Mouse (Mus musculus) MEL (cell line): ENCODE measurements around the gene Tymp. TPM values are rescaled to one million over a fixed set of nuclear protein-coding genes. Genes with fewer than 3 reads are reported as not detected.
A peak's percentile ranks its signal among the peaks of the same experiment; 100 is the strongest.

Experiments
- DNase-seq: peaks from one replicate; pipeline ENCODE4 v3.0.0; 2011; ENCODE audit warnings: low read depth, low spot score
- H3K27ac ChIP-seq: 2 replicates; pipeline ENCODE4 v1.5.1; 2012; ENCODE audit warnings: low read depth, mild to moderate bottlenecking, control low read depth, low read length, moderate library complexity; ENCODE audit not compliant: control insufficient read depth
- H3K27me3 ChIP-seq, 2 experiments: fragments of 150-350 bp in 1 of 2; sonication (generic) in 1 of 2; 2 replicates each; pipeline ENCODE4 v1.6.1; 2012; ENCODE audit warnings: low read length in 2 of 2, mild to moderate bottlenecking in 2 of 2, improper control_type of control experiment in 1 of 2, moderate library complexity in 1 of 2; ENCODE audit not compliant: insufficient read depth in 2 of 2, control insufficient read depth in 1 of 2
- H3K36me3 ChIP-seq, 2 experiments: 2 replicates each; pipeline ENCODE4 v1.6.1; 2012 to 2014; ENCODE audit warnings: low read length in 2 of 2, improper control_type of control experiment in 1 of 2, inconsistent platforms in 1 of 2, mild to moderate bottlenecking in 1 of 2; ENCODE audit not compliant: insufficient read depth in 2 of 2, control insufficient read depth in 1 of 2
- H3K4me1 ChIP-seq, 2 experiments: fragments of 150-350 bp in 1 of 2; sonication (generic) in 1 of 2; 2 replicates each; pipeline ENCODE4 v1.6.1; 2012; ENCODE audit warnings: low read length in 2 of 2, improper control_type of control experiment in 1 of 2, mild to moderate bottlenecking in 1 of 2; ENCODE audit not compliant: insufficient read depth in 2 of 2, control insufficient read depth in 1 of 2
- H3K4me3 ChIP-seq, 2 experiments: fragments of 150-350 bp in 1 of 2; sonication (generic) in 1 of 2; 2 replicates each; pipeline ENCODE4 v1.5.1; 2012; ENCODE audit warnings: low read depth in 2 of 2, low read length in 2 of 2, mild to moderate bottlenecking in 2 of 2, moderate library complexity in 2 of 2, control low read depth in 1 of 2, improper control_type of control experiment in 1 of 2; ENCODE audit not compliant: control insufficient read depth in 1 of 2, insufficient read depth in 1 of 2
- H3K79me2 ChIP-seq: 2 replicates; pipeline ENCODE4 v1.6.1; 2012; ENCODE audit warnings: mild to moderate bottlenecking, low read length, moderate library complexity; ENCODE audit not compliant: control insufficient read depth, poor library complexity, insufficient read depth
- H3K9ac ChIP-seq: 2 replicates; pipeline ENCODE4 v1.6.1; 2012; ENCODE audit warnings: low read depth, mild to moderate bottlenecking, control low read depth, low read length, moderate library complexity; ENCODE audit not compliant: control insufficient read depth, poor library complexity, severe bottlenecking
- H3K9me3 ChIP-seq: fragments of 150-350 bp; sonication (generic); replicated peaks from 2 replicates; pipeline ENCODE4 v1.6.1; 2012; ENCODE audit warnings: mild to moderate bottlenecking, low read length, improper control_type of control experiment, moderate library complexity; ENCODE audit not compliant: insufficient read depth
- CHD1 ChIP-seq: IDR thresholded peaks from 2 replicates; pipeline ENCODE4 v1.6.1; 2012; ENCODE audit warnings: low read depth, mild to moderate bottlenecking, inconsistent platforms, low read length, improper control_type of control experiment
- CTCF ChIP-seq, 3 experiments: IDR thresholded peaks in 2 of 3; conservative IDR thresholded peaks in 1 of 3; 2 replicates each; pipeline ENCODE4 v1.5.1; 2011 to 2012; ENCODE audit warnings: low read length in 3 of 3, low read depth in 2 of 3, mild to moderate bottlenecking in 2 of 3, improper control_type of control experiment in 1 of 3, inconsistent platforms in 1 of 3, mixed read lengths in 1 of 3, moderate library complexity in 1 of 3; ENCODE audit not compliant: control insufficient read depth in 1 of 3, insufficient read depth in 1 of 3, poor library complexity in 1 of 3, severe bottlenecking in 1 of 3
- E2F4 ChIP-seq: IDR thresholded peaks from 2 replicates; pipeline ENCODE4 v1.6.1; 2011; ENCODE audit warnings: low read depth, low read length, improper control_type of control experiment, borderline replicate concordance
- EP300 ChIP-seq, 2 experiments: IDR thresholded peaks; 2 replicates each; pipeline ENCODE4 v1.6.1; 2011; ENCODE audit warnings: improper control_type of control experiment in 2 of 2, low read length in 2 of 2, low read depth in 1 of 2, mild to moderate bottlenecking in 1 of 2
- GATA1 ChIP-seq: IDR thresholded peaks from 2 replicates; pipeline ENCODE4 v1.6.1; 2011; ENCODE audit warnings: low read depth, low read length, improper control_type of control experiment
- HCFC1 ChIP-seq: IDR thresholded peaks from 2 replicates; pipeline ENCODE4 v1.6.1; 2012; ENCODE audit warnings: low read depth, mild to moderate bottlenecking, inconsistent platforms, low read length, improper control_type of control experiment, moderate library complexity
- JUND ChIP-seq: IDR thresholded peaks from 2 replicates; pipeline ENCODE4 v1.6.1; 2011; ENCODE audit warnings: low read depth, mild to moderate bottlenecking, improper control_type of control experiment, low read length
- KAT2A ChIP-seq: conservative IDR thresholded peaks from 2 replicates; pipeline ENCODE4 v1.6.1; 2012; ENCODE audit warnings: low read depth, low read length, improper control_type of control experiment, inconsistent platforms
- MAFK ChIP-seq: IDR thresholded peaks from 2 replicates; pipeline ENCODE4 v1.6.1; 2011; ENCODE audit warnings: low read depth, mild to moderate bottlenecking, low read length, improper control_type of control experiment, borderline replicate concordance
- MAX ChIP-seq: IDR thresholded peaks from 2 replicates; pipeline ENCODE4 v1.6.1; 2011; ENCODE audit warnings: low read length, improper control_type of control experiment
- MYB ChIP-seq: IDR thresholded peaks from 2 replicates; pipeline ENCODE4 v1.6.1; 2011; ENCODE audit warnings: mild to moderate bottlenecking, low read depth, low read length, improper control_type of control experiment
- NELFE ChIP-seq: IDR thresholded peaks from 2 replicates; pipeline ENCODE4 v1.6.1; 2011; ENCODE audit warnings: low read depth, low read length, improper control_type of control experiment
- POLR2A ChIP-seq, 2 experiments: IDR thresholded peaks; 2 replicates each; pipeline ENCODE4 v1.6.1; 2011 to 2012; ENCODE audit warnings: low read length in 2 of 2, mild to moderate bottlenecking in 2 of 2, control low read depth in 1 of 2, improper control_type of control experiment in 1 of 2, low read depth in 1 of 2, moderate library complexity in 1 of 2; ENCODE audit not compliant: control insufficient read depth in 1 of 2, insufficient read depth in 1 of 2, poor library complexity in 1 of 2
- POLR2AphosphoS2 ChIP-seq: IDR thresholded peaks from 2 replicates; pipeline ENCODE4 v1.6.1; 2011; ENCODE audit warnings: low read length, improper control_type of control experiment
- RCOR1 ChIP-seq: IDR thresholded peaks from 2 replicates; pipeline ENCODE4 v1.6.1; 2012; ENCODE audit warnings: low read depth, mild to moderate bottlenecking, inconsistent platforms, low read length, improper control_type of control experiment
- SIN3A ChIP-seq: IDR thresholded peaks from 2 replicates; pipeline ENCODE4 v1.6.1; 2012; ENCODE audit warnings: low read length, improper control_type of control experiment, inconsistent platforms
- SMC3 ChIP-seq: IDR thresholded peaks from 2 replicates; pipeline ENCODE4 v1.6.1; 2011; ENCODE audit warnings: low read depth, low read length, improper control_type of control experiment
- TCF12 ChIP-seq: IDR thresholded peaks from 2 replicates; pipeline ENCODE4 v1.6.1; 2014; ENCODE audit warnings: low read depth, mild to moderate bottlenecking, inconsistent platforms, low read length, improper control_type of control experiment, moderate library complexity
- UBTF ChIP-seq: IDR thresholded peaks from 2 replicates; pipeline ENCODE4 v1.6.1; 2012; ENCODE audit warnings: low read depth, mild to moderate bottlenecking, inconsistent platforms, low read length, improper control_type of control experiment, moderate library complexity, borderline replicate concordance; ENCODE audit not compliant: insufficient read depth
- USF1 ChIP-seq: IDR thresholded peaks from 2 replicates; pipeline ENCODE4 v1.6.1; 2014; ENCODE audit warnings: low read depth, mild to moderate bottlenecking, inconsistent platforms, low read length, improper control_type of control experiment, moderate library complexity
- USF2 ChIP-seq, 2 experiments: IDR thresholded peaks; 2 replicates each; pipeline ENCODE4 v1.6.1; 2011 to 2012; ENCODE audit warnings: improper control_type of control experiment in 2 of 2, low read length in 2 of 2, borderline replicate concordance in 1 of 2, inconsistent platforms in 1 of 2, low read depth in 1 of 2, mild to moderate bottlenecking in 1 of 2; ENCODE audit not compliant: insufficient read depth in 1 of 2
- ZC3H11A ChIP-seq: IDR thresholded peaks from 2 replicates; pipeline ENCODE4 v1.6.1; 2012; ENCODE audit warnings: low read depth, mild to moderate bottlenecking, inconsistent platforms, low read length, improper control_type of control experiment
- ZNF384 ChIP-seq: IDR thresholded peaks from 2 replicates; pipeline ENCODE4 v1.6.1; 2012; ENCODE audit warnings: low read depth, mild to moderate bottlenecking, inconsistent platforms, low read length, improper control_type of control experiment
- polyA plus RNA-seq, 2 experiments: library from polyadenylated mRNA; stranded (reverse) in 1 of 2; unstranded in 1 of 2; fragments of >175 nt in 1 of 2; fragments of >200 nt in 1 of 2; gene quantifications; 2 replicates each; pipeline versions ENCODE4 v1.2.1 to v1.2.4; 2012; ENCODE audit warnings: low replicate concordance in 2 of 2, low read depth in 1 of 2; ENCODE audit not compliant: insufficient read length in 2 of 2, insufficient read depth in 1 of 2, missing spikeins in 1 of 2
- total RNA-seq: library from RNA; depleted of rRNA; stranded (reverse); fragments of 300-350 nt; gene quantifications from 2 replicates; pipeline ENCODE4 v1.2.3, GENCODE M21; 2012

Tymp gene
- total and polyA plus RNA-seq, 3 experiments = 1.5 to 2.0 TPM; not detected in 1

- TF ChIP-seq JUND (no peak), MAFK (no peak), USF1 (no peak)
- Histone ChIP-seq H3K4me3 (no peak overlapping the region), H3K9me3 (no peaks in the 10 kb centered on the region), H3K79me2 (peaks cover 4% of the 10 kb centered on the region), H3K9ac (no peak overlapping the region), H3K27ac (no peak overlapping the region), H3K4me1 (no peaks in the 10 kb centered on the region), H3K36me3 (peaks cover 0 to 13% of the 10 kb centered on the region in 2 experiments; a peak in 2 of 4 replicates), H3K27me3 (no peaks in the 10 kb centered on the region)
- DNase-seq = no peak
Observed at GRCm38 (mm10) chr15:89365141-89365551, 11.7 kb downstream of the Tymp start.

DNA sequence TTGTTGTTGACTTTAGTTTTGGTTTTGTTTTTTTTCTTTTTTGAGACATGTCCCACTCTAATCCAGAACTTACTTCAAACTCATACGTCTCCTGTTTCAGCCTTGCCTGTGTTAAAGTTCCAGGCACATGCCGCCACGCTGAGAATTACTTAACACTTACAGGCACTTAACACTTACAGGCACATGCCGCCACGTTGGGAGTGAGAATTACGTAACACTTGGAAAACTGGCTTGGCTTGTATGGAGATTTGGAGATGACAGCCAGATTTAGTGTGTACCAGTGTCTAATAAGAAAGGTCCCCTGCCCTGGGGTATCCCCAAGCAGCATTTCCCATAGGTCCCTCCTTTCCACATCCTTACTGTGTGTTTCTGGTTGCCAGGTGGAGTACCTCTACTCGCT lies 13.8 kb downstream of the Tymp start:
- no peak overlapping the region for H3K4me3 ChIP-seq
- H3K27me3 ChIP-seq = no peaks in the 10 kb centered on the region
- H3K36me3 ChIP-seq = peaks cover 13 to 15% of the 10 kb centered on the region in 2 experiments

DNA sequence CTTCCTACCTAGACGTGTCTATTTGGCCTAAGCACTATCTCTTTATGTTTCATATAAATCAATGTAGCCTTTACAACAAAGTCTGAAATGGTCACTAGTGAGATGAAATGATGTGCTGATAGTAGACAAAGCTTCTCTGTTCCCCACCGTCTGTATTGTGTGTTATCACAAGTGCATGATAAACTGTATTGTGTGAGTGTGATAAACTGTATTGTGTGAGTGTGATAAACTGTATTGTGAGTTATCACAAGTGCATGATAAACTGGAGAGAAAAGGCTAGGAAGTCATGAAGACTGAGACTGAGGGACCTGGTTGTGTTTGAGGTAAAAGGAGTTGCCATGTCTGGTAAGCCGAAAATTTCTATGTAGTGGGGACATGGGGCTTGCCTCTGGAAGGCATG lies 18.1 kb downstream of the Tymp start:
- H3K4me1 ChIP-seq = peaks cover 21% of the 10 kb centered on the region in 2 experiments
- no peak overlapping the region for H3K4me3 ChIP-seq
- TF ChIP-seq MYB (no peak), ZNF384 (no peak), POLR2AphosphoS2 (no peak), EP300 (IDR thresholded peaks at IDR 0.05; ENCODE audit: low read depth in 1 of 2, low read length in 2 of 2) (peak; percentile 56 to 79), SIN3A (no peak; the same call in 1 of the 2 replicates), HCFC1 (no peak), RCOR1 (no peak), USF2 (IDR thresholded peaks at IDR 0.05; ENCODE audit: borderline replicate concordance in 1 of 2, insufficient read depth in 1 of 2, low read depth in 1 of 2, low read length in 2 of 2) (no peak), TCF12 (peak; percentile 72; the same call in 1 of the 2 replicates), POLR2A (IDR thresholded peaks at IDR 0.05; ENCODE audit: control insufficient read depth in 1 of 2, insufficient read depth in 1 of 2, low read depth in 1 of 2, low read length in 2 of 2, poor library complexity in 1 of 2) (no peak), CHD1 (no peak), GATA1 (peak; percentile 82), CTCF (IDR thresholded peaks at IDR 0.05 in 2 of 3, conservative IDR thresholded peaks at IDR 0.05 in 1 of 3; ENCODE audit: control insufficient read depth in 1 of 3, insufficient read depth in 1 of 3, low read depth in 2 of 3, low read length in 3 of 3, poor library complexity in 1 of 3, severe bottlenecking in 1 of 3) (no peak), SMC3 (no peak)
- H3K9ac ChIP-seq = no peak overlapping the region
- no peak for DNase-seq
- H3K9me3 ChIP-seq = no peaks in the 10 kb centered on the region
- peak overlapping the region; percentile 21 for H3K27ac ChIP-seq
- H3K79me2 ChIP-seq = peaks cover 51% of the 10 kb centered on the region
- H3K36me3 ChIP-seq = peaks cover 5 to 28% of the 10 kb centered on the region in 2 experiments
- H3K27me3 ChIP-seq = no peaks in the 10 kb centered on the region

More for the DNA sequence above, 13.8 kb downstream of the Tymp start:
- Histone ChIP-seq H3K9me3 (no peaks in the 10 kb centered on the region), H3K4me1 (peaks cover 9 to 13% of the 10 kb centered on the region in 2 experiments), H3K79me2 (peaks cover 18% of the 10 kb centered on the region), H3K9ac (no peak overlapping the region), H3K27ac (no peak overlapping the region)
- no peak for TF ChIP-seq SIN3A
- TF ChIP-seq TCF12 = no peak
- no peak for TF ChIP-seq ZC3H11A
- no peak for TF ChIP-seq MYB
- TF ChIP-seq CTCF (IDR thresholded peaks at IDR 0.05 in 2 of 3, conservative IDR thresholded peaks at IDR 0.05 in 1 of 3; ENCODE audit: control insufficient read depth in 1 of 3, insufficient read depth in 1 of 3, low read depth in 2 of 3, low read length in 3 of 3, poor library complexity in 1 of 3, severe bottlenecking in 1 of 3) = no peak
- no peak for TF ChIP-seq MAX
- TF ChIP-seq KAT2A = no peak
- TF ChIP-seq E2F4 = no peak
- no peak for TF ChIP-seq NELFE
- no peak for TF ChIP-seq UBTF
- TF ChIP-seq HCFC1 = no peak
- DNase-seq = no peak
